ENCODE assay signal across 21 mouse cellular contexts in genomic region chr2:140242398-140242797, GRCm38 (mm10).
DNase-seq lines count a peak whose midpoint lies in the region; ATAC-seq and TF ChIP-seq lines count a peak whose summit lies in the region.
"Had no signal": no experiment of that assay in that cellular context is flagged by ENCODE, and none has a peak within 500 bp of the region (broad histone marks: within the 10 kb centered on the region; RNA-seq: fewer than 3 reads in every experiment).

No protein-coding gene starts in this region.

- TF ChIP-seq POLR2A in brain, embryonic 14.5 days (IDR thresholded peaks at IDR 0.05; ENCODE audit: borderline replicate concordance, extremely low read depth, insufficient read depth, insufficient read length, poor library complexity, severe bottlenecking), result no peak

- peak; percentile 56 for ATAC-seq in forebrain, embryonic 12.5 days (ENCODE audit: low FRiP score)
- peak; percentile 23; the same call in 1 of the 2 replicates for ATAC-seq in midbrain, embryonic 11.5 days (ENCODE audit: low FRiP score)
- no peak; the same call in 1 of the 2 replicates for ATAC-seq in midbrain, embryonic 16.5 days
- ATAC-seq: activated CD4-positive, CD25-positive, alpha-beta regulatory T cell, adult 4 months; forebrain, embryonic 14.5 days; hindbrain, embryonic 16.5 days; inflammation-experienced regulatory T-cells, adult 6 months had no signal

- no peak overlapping the region for H3K4me3 ChIP-seq in forebrain, embryonic 12.5 days (replicated peaks)
- H3K4me3 ChIP-seq in forebrain, embryonic 10.5 days, result no peak overlapping the region
- no peak overlapping the region for H3K4me3 ChIP-seq in midbrain, embryonic 11.5 days (ENCODE audit: low read depth, low read length)
- H3K4me3 ChIP-seq in midbrain, embryonic 16.5 days (ENCODE audit: low read depth, low read length), result no peak overlapping the region
- H3K4me3 ChIP-seq: gastrocnemius, adult 2 months; hindbrain, embryonic 13.5 days had no signal

- no peak for TF ChIP-seq CTCF in brain, embryonic 14.5 days (IDR thresholded peaks at IDR 0.05; ENCODE audit: borderline replicate concordance, extremely low read depth, insufficient read depth, insufficient read length)

- 60% methylated on average over 5 of the region's 5 CpGs for WGBS in forebrain, embryonic 12.5 days
- 87% methylated on average over 5 of the region's 5 CpGs for WGBS in forebrain, embryonic 10.5 days
- 61% methylated on average over 5 of the region's 5 CpGs for WGBS in midbrain, embryonic 11.5 days
- WGBS in midbrain, embryonic 16.5 days, result 38% methylated on average over 5 of the region's 5 CpGs

- no peaks in the 10 kb centered on the region for H3K36me3 ChIP-seq in forebrain, embryonic 12.5 days (replicated peaks)
- H3K36me3 ChIP-seq in forebrain, embryonic 10.5 days (replicated peaks), result no peaks in the 10 kb centered on the region
- H3K36me3 ChIP-seq in midbrain, embryonic 11.5 days (ENCODE audit: control insufficient read depth, insufficient read depth, low read length), result no peaks in the 10 kb centered on the region
- no peaks in the 10 kb centered on the region for H3K36me3 ChIP-seq in midbrain, embryonic 16.5 days (ENCODE audit: control insufficient read depth, insufficient read depth, low read length)
- H3K36me3 ChIP-seq: hindbrain, embryonic 13.5 days had no signal

- no peaks in the 10 kb centered on the region for H3K27me3 ChIP-seq in forebrain, embryonic 12.5 days
- no peaks in the 10 kb centered on the region for H3K27me3 ChIP-seq in forebrain, embryonic 10.5 days (ENCODE audit: poor library complexity, severe bottlenecking)
- H3K27me3 ChIP-seq in midbrain, embryonic 11.5 days (ENCODE audit: control insufficient read depth, insufficient read depth, low read length), result no peaks in the 10 kb centered on the region
- H3K27me3 ChIP-seq in midbrain, embryonic 16.5 days (ENCODE audit: control insufficient read depth, insufficient read depth, low read depth, low read length), result no peaks in the 10 kb centered on the region
- H3K27me3 ChIP-seq: hindbrain, embryonic 13.5 days had no signal

- no peak for DNase-seq in forebrain, embryonic 10.5 days (ENCODE audit: extremely low spot score, low spot score)
- DNase-seq in midbrain, embryonic 11.5 days (ENCODE audit: low spot score, missing footprints), result no peak
- DNase-seq in brain, embryonic 14.5 days (ENCODE audit: low read depth), result peak; percentile 46
- DNase-seq in kidney, adult 8-10 months, result no peak
- DNase-seq: adrenal gland, adult 8-10 months; adrenal gland, postnatal 25 days; cerebellum, adult 18-20 months; cerebellum, adult 9-10 months; cerebellum, postnatal 14 days; forebrain, postnatal 0 days; gastrocnemius, adult 2 months; gastrocnemius, postnatal 14 days; heart, adult 11 months had no signal

- no peak overlapping the region for H3K9ac ChIP-seq in forebrain, embryonic 12.5 days
- H3K9ac ChIP-seq in midbrain, embryonic 11.5 days (ENCODE audit: low read length), result no peak overlapping the region
- no peak overlapping the region for H3K9ac ChIP-seq in midbrain, embryonic 16.5 days (ENCODE audit: low read depth, low read length)
- H3K9ac ChIP-seq: forebrain, postnatal 0 days; hindbrain, embryonic 13.5 days had no signal

- peaks cover 4% of the 10 kb centered on the region; the same call in 1 of the 2 replicates for H3K4me1 ChIP-seq in forebrain, embryonic 12.5 days
- no peaks in the 10 kb centered on the region for H3K4me1 ChIP-seq in forebrain, embryonic 10.5 days
- no peaks in the 10 kb centered on the region for H3K4me1 ChIP-seq in midbrain, embryonic 11.5 days (ENCODE audit: control insufficient read depth, insufficient read depth, low read length)
- H3K4me1 ChIP-seq in midbrain, embryonic 16.5 days (ENCODE audit: control insufficient read depth, insufficient read depth, low read length), result no peaks in the 10 kb centered on the region
- H3K4me1 ChIP-seq: hindbrain, embryonic 13.5 days had no signal

- no peak overlapping the region for H3K4me2 ChIP-seq in forebrain, embryonic 12.5 days
- no peak overlapping the region for H3K4me2 ChIP-seq in midbrain, embryonic 11.5 days
- no peak overlapping the region for H3K4me2 ChIP-seq in midbrain, embryonic 16.5 days (ENCODE audit: low read length)
- H3K4me2 ChIP-seq: heart, embryonic 11.5 days; hindbrain, embryonic 13.5 days had no signal

- H3K27ac ChIP-seq in forebrain, embryonic 12.5 days, result no peak overlapping the region
- H3K27ac ChIP-seq in forebrain, embryonic 10.5 days, result no peak overlapping the region
- H3K27ac ChIP-seq in midbrain, embryonic 11.5 days (ENCODE audit: low read depth, low read length), result no peak overlapping the region
- no peak overlapping the region for H3K27ac ChIP-seq in midbrain, embryonic 16.5 days (ENCODE audit: low read length)
- H3K27ac ChIP-seq: gastrocnemius, adult 2 months; hindbrain, embryonic 13.5 days had no signal

- no peaks in the 10 kb centered on the region for H3K9me3 ChIP-seq in forebrain, embryonic 12.5 days
- H3K9me3 ChIP-seq in forebrain, embryonic 10.5 days, result no peaks in the 10 kb centered on the region
- no peaks in the 10 kb centered on the region for H3K9me3 ChIP-seq in midbrain, embryonic 11.5 days (ENCODE audit: control insufficient read depth, low read length)
- H3K9me3 ChIP-seq in midbrain, embryonic 16.5 days (replicated peaks; ENCODE audit: control insufficient read depth, low read length, poor library complexity, severe bottlenecking), result no peaks in the 10 kb centered on the region
- H3K9me3 ChIP-seq: hindbrain, embryonic 13.5 days had no signal
